Mouse (Mus musculus): ENCODE results near the gene Arvcf. TPM values are rescaled to one million over a fixed set of nuclear protein-coding genes. Genes with fewer than 3 reads are reported as not detected.

Arvcf gene
- total and polyA plus RNA-seq, 2 experiments from 2014 or later, result 54.5 to 219 TPM

- no peaks in the 10 kb centered on the region for H3K9me3 ChIP-seq (ENCODE audit: low read length)
- no peaks in the 10 kb centered on the region for H3K36me3 ChIP-seq (ENCODE audit: insufficient read depth, low read length)
- H3K9ac ChIP-seq (replicated peaks; ENCODE audit: low read length, poor library complexity, severe bottlenecking), result no peak overlapping the region
- no peak for TF ChIP-seq CTCF (IDR thresholded peaks at IDR 0.05)
- WGBS, result 88% methylated on average over 5 of the region's 5 CpGs
- no peak overlapping the region for H3K27ac ChIP-seq (ENCODE audit: low read depth, low read length)
- H3K4me2 ChIP-seq (ENCODE audit: low read depth, low read length, poor library complexity, severe bottlenecking), result no peak overlapping the region
- H3K4me3 ChIP-seq (ENCODE audit: low read depth, low read length), result no peak overlapping the region
- 0 out of 2 replicates have a peak, but pooled peaks cover 8% of the 10 kb centered on the region for H3K4me1 ChIP-seq (ENCODE audit: insufficient read depth, low read length)
- no peak for ATAC-seq (ENCODE audit: low FRiP score)
- no peak for DNase-seq (ENCODE audit: low spot score)
- no peaks in the 10 kb centered on the region for H3K27me3 ChIP-seq (ENCODE audit: insufficient read depth, low read length)
These were observed 80.1 kb downstream of the Arvcf start for GRCm38 (mm10) chr16:18428011-18428515.

- Histone ChIP-seq H3K4me3 (ENCODE audit: low read depth, low read length) (no peak overlapping the region), H3K9me3 (ENCODE audit: low read length) (no peaks in the 10 kb centered on the region), H3K9ac (replicated peaks; ENCODE audit: low read length, poor library complexity, severe bottlenecking) (no peak overlapping the region), H3K27ac (ENCODE audit: low read depth, low read length) (no peak overlapping the region), H3K4me2 (ENCODE audit: low read depth, low read length, poor library complexity, severe bottlenecking) (no peak overlapping the region), H3K27me3 (ENCODE audit: insufficient read depth, low read length) (no peaks in the 10 kb centered on the region), H3K36me3 (ENCODE audit: insufficient read depth, low read length) (no peaks in the 10 kb centered on the region), H3K4me1 (ENCODE audit: insufficient read depth, low read length) (0 out of 2 replicates have a peak, but pooled peaks cover 8% of the 10 kb centered on the region)
- no peak for TF ChIP-seq CTCF (IDR thresholded peaks at IDR 0.05)
- no peak for DNase-seq (ENCODE audit: low spot score)
- no peak for ATAC-seq (ENCODE audit: low FRiP score)
- 90% methylated on average over 7 of the region's 7 CpGs for WGBS
These were observed 80.6 kb downstream of the Arvcf start for GRCm38 (mm10) chr16:18428516-18429042.

- no peak overlapping the region for H3K4me2 ChIP-seq (ENCODE audit: low read depth, low read length, poor library complexity, severe bottlenecking)
- 0 out of 2 replicates have a peak, but pooled peaks cover 8% of the 10 kb centered on the region for H3K4me1 ChIP-seq (ENCODE audit: insufficient read depth, low read length)
- no peak overlapping the region for H3K27ac ChIP-seq (ENCODE audit: low read depth, low read length)
- H3K4me3 ChIP-seq (ENCODE audit: low read depth, low read length), result no peak overlapping the region
- no peaks in the 10 kb centered on the region for H3K27me3 ChIP-seq (ENCODE audit: insufficient read depth, low read length)
- H3K36me3 ChIP-seq (ENCODE audit: insufficient read depth, low read length), result 0 out of 2 replicates have a peak, but pooled peaks cover 1% of the 10 kb centered on the region
- H3K9ac ChIP-seq (replicated peaks; ENCODE audit: low read length, poor library complexity, severe bottlenecking), result no peak overlapping the region
- WGBS, result 95% methylated on average over 8 of the region's 8 CpGs
- H3K9me3 ChIP-seq (ENCODE audit: low read length), result no peaks in the 10 kb centered on the region
- ATAC-seq (ENCODE audit: low FRiP score) (no peak), DNase-seq (ENCODE audit: low spot score) (no peak)
- no peak for TF ChIP-seq CTCF (IDR thresholded peaks at IDR 0.05)
These were observed 81.7 kb downstream of the Arvcf start for GRCm38 (mm10) chr16:18429641-18430040.

GRCm38 (mm10) chr16:18430641-18431212 lies 82.7 kb downstream of the Arvcf start:
- WGBS, result 84% methylated on average over 8 of the region's 8 CpGs
- Histone ChIP-seq H3K4me2 (ENCODE audit: low read depth, low read length, poor library complexity, severe bottlenecking) (no peak overlapping the region), H3K27ac (ENCODE audit: low read depth, low read length) (no peak overlapping the region), H3K36me3 (ENCODE audit: insufficient read depth, low read length) (0 out of 2 replicates have a peak, but pooled peaks cover 2% of the 10 kb centered on the region), H3K4me3 (ENCODE audit: low read depth, low read length) (no peak overlapping the region), H3K27me3 (ENCODE audit: insufficient read depth, low read length) (no peaks in the 10 kb centered on the region), H3K4me1 (ENCODE audit: insufficient read depth, low read length) (0 out of 2 replicates have a peak, but pooled peaks cover 3% of the 10 kb centered on the region), H3K9ac (replicated peaks; ENCODE audit: low read length, poor library complexity, severe bottlenecking) (no peak overlapping the region), H3K9me3 (ENCODE audit: low read length) (no peaks in the 10 kb centered on the region)
- no peak for TF ChIP-seq CTCF (IDR thresholded peaks at IDR 0.05)
- ATAC-seq (ENCODE audit: low FRiP score) (no peak), DNase-seq (ENCODE audit: low spot score) (no peak)

GRCm38 (mm10) chr16:18433341-18433920 lies 85.4 kb downstream of the Arvcf start:
- H3K27me3 ChIP-seq (ENCODE audit: insufficient read depth, low read length), result no peaks in the 10 kb centered on the region
- H3K36me3 ChIP-seq (ENCODE audit: insufficient read depth, low read length), result peaks cover 8% of the 10 kb centered on the region; the same call in 1 of the 2 replicates
- TF ChIP-seq CTCF (IDR thresholded peaks at IDR 0.05), result no peak
- H3K9ac ChIP-seq (replicated peaks; ENCODE audit: low read length, poor library complexity, severe bottlenecking), result no peak overlapping the region
- DNase-seq (ENCODE audit: low spot score) (no peak), ATAC-seq (ENCODE audit: low FRiP score) (no peak)
- no peak overlapping the region for H3K4me3 ChIP-seq (ENCODE audit: low read depth, low read length)
- H3K4me2 ChIP-seq (ENCODE audit: low read depth, low read length, poor library complexity, severe bottlenecking), result no peak overlapping the region
- H3K27ac ChIP-seq (ENCODE audit: low read depth, low read length), result no peak overlapping the region
- H3K9me3 ChIP-seq (ENCODE audit: low read length), result no peaks in the 10 kb centered on the region
- H3K4me1 ChIP-seq (ENCODE audit: insufficient read depth, low read length), result no peaks in the 10 kb centered on the region
- WGBS, result 95% methylated on average over 5 of the region's 5 CpGs

- peak; percentile 31; the same call in 1 of the 2 replicates for ATAC-seq (ENCODE audit: low FRiP score)
- no peaks in the 10 kb centered on the region for H3K4me1 ChIP-seq (ENCODE audit: insufficient read depth, low read length)
- no peak overlapping the region for H3K4me2 ChIP-seq (ENCODE audit: low read depth, low read length, poor library complexity, severe bottlenecking)
- H3K9me3 ChIP-seq (ENCODE audit: low read length), result no peaks in the 10 kb centered on the region
- H3K27me3 ChIP-seq (ENCODE audit: insufficient read depth, low read length), result no peaks in the 10 kb centered on the region
- no peak for TF ChIP-seq CTCF (IDR thresholded peaks at IDR 0.05)
- DNase-seq (ENCODE audit: low spot score), result no peak
- 95% methylated on average over 6 of the region's 6 CpGs for WGBS
- H3K36me3 ChIP-seq (ENCODE audit: insufficient read depth, low read length), result peaks cover 14% of the 10 kb centered on the region
- no peak overlapping the region for H3K27ac ChIP-seq (ENCODE audit: low read depth, low read length)
- no peak overlapping the region for H3K4me3 ChIP-seq (ENCODE audit: low read depth, low read length)
- H3K9ac ChIP-seq (replicated peaks; ENCODE audit: low read length, poor library complexity, severe bottlenecking), result no peak overlapping the region
These were observed 88.1 kb downstream of the Arvcf start for GRCm38 (mm10) chr16:18436128-18436527.

Measured in midbrain, postnatal 0 days (tissue).